Mouse (Mus musculus): ENCODE measurements around the gene Lrriq3. TPM values are rescaled to one million over a fixed set of nuclear protein-coding genes. Genes with fewer than 3 reads are reported as not detected.

Lrriq3 gene
- polyA plus RNA-seq (2016; fragmentation: Nextera tagmentation; extraction: Ambion mirVana) = 0.74 and 0.80 TPM in 2 replicates

GRCm38 (mm10) chr3:155093116-155093956 lies at the start of gene Lrriq3, which contains the start of gene Fpgt:
Gene Lrriq3, plus strand, starts transcription at chr3:155093434.
Gene Fpgt, minus strand, starts transcription at chr3:155093403.
- Histone ChIP-seq H3K4me1 (0 out of 2 replicates have a peak, but pooled peaks cover 3% of the 10 kb centered on the region), H3K27me3 (ENCODE audit: insufficient read depth, poor library complexity, severe bottlenecking) (no peaks in the 10 kb centered on the region), H3K36me3 (0 out of 2 replicates have a peak, but pooled peaks cover 3% of the 10 kb centered on the region), H3K27ac (peak within 1 kb of the TSS; percentile 90), H3K4me3 (peak within 1 kb of the TSS; percentile 74), H3K9me3 (no peaks in the 10 kb centered on the region)
- WGBS = under 1% methylated on average over 44 of the region's 47 CpGs
- DNase-seq (ENCODE audit: low spot score) = peak; percentile 97

GRCm38 (mm10) chr3:155052021-155052420 lies 41.2 kb upstream of the Lrriq3 start:
- Histone ChIP-seq H3K27ac (no peak overlapping the region), H3K4me3 (no peak overlapping the region), H3K36me3 (no peaks in the 10 kb centered on the region), H3K27me3 (ENCODE audit: insufficient read depth, poor library complexity, severe bottlenecking) (no peaks in the 10 kb centered on the region), H3K9me3 (no peaks in the 10 kb centered on the region), H3K4me1 (no peaks in the 10 kb centered on the region; the same call in 1 of the 2 replicates)
- DNase-seq (ENCODE audit: low spot score) = no peak

GRCm38 (mm10) chr3:155053189-155053588 lies 40.0 kb upstream of the Lrriq3 start:
- Histone ChIP-seq H3K27me3 (ENCODE audit: insufficient read depth, poor library complexity, severe bottlenecking) (no peaks in the 10 kb centered on the region), H3K36me3 (no peaks in the 10 kb centered on the region), H3K4me3 (no peak overlapping the region; the same call in 1 of the 2 replicates), H3K9me3 (no peaks in the 10 kb centered on the region), H3K4me1 (no peaks in the 10 kb centered on the region; the same call in 1 of the 2 replicates), H3K27ac (no peak overlapping the region)
- WGBS = 72% methylated on average over 1 of the region's 1 CpGs
- no peak for DNase-seq (ENCODE audit: low spot score)

- H3K27ac ChIP-seq = peak within 1 kb of the TSS; percentile 83
- DNase-seq (ENCODE audit: low spot score) = no peak
- WGBS = 33% methylated on average over 6 of the region's 6 CpGs
- H3K4me1 ChIP-seq = no peaks in the 10 kb centered on the region; the same call in 1 of the 2 replicates
- H3K9me3 ChIP-seq = no peaks in the 10 kb centered on the region
- peak within 1 kb of the TSS; percentile 44 for H3K4me3 ChIP-seq
- no peaks in the 10 kb centered on the region for H3K36me3 ChIP-seq
- no peaks in the 10 kb centered on the region for H3K27me3 ChIP-seq (ENCODE audit: insufficient read depth, poor library complexity, severe bottlenecking)
These were observed 37.9 kb upstream of the Lrriq3 start, which contains the start of gene Tnni3k for GRCm38 (mm10) chr3:155055231-155055916. Gene Tnni3k, minus strand, starts transcription at chr3:155055407.

GRCm38 (mm10) chr3:155056606-155057005 lies 36.6 kb upstream of the Lrriq3 start:
- Histone ChIP-seq H3K9me3 (no peaks in the 10 kb centered on the region), H3K27me3 (ENCODE audit: insufficient read depth, poor library complexity, severe bottlenecking) (no peaks in the 10 kb centered on the region), H3K36me3 (no peaks in the 10 kb centered on the region), H3K27ac (peak overlapping the region; percentile 16; the same call in 1 of the 2 replicates), H3K4me3 (no peak overlapping the region), H3K4me1 (no peaks in the 10 kb centered on the region; the same call in 1 of the 2 replicates)
- DNase-seq (ENCODE audit: low spot score) = no peak

GRCm38 (mm10) chr3:155057566-155057965 lies 35.7 kb upstream of the Lrriq3 start:
- H3K4me1 ChIP-seq = no peaks in the 10 kb centered on the region; the same call in 1 of the 2 replicates
- DNase-seq (ENCODE audit: low spot score) = no peak
- no peaks in the 10 kb centered on the region for H3K27me3 ChIP-seq (ENCODE audit: insufficient read depth, poor library complexity, severe bottlenecking)
- H3K36me3 ChIP-seq = no peaks in the 10 kb centered on the region
- no peak overlapping the region for H3K4me3 ChIP-seq
- H3K27ac ChIP-seq = no peak overlapping the region
- no peaks in the 10 kb centered on the region for H3K9me3 ChIP-seq

GRCm38 (mm10) chr3:155058800-155059448 lies 34.3 kb upstream of the Lrriq3 start:
- Histone ChIP-seq H3K4me1 (no peaks in the 10 kb centered on the region), H3K4me3 (no peak overlapping the region), H3K27me3 (ENCODE audit: insufficient read depth, poor library complexity, severe bottlenecking) (no peaks in the 10 kb centered on the region), H3K27ac (no peak overlapping the region), H3K36me3 (no peaks in the 10 kb centered on the region), H3K9me3 (no peaks in the 10 kb centered on the region)
- DNase-seq (ENCODE audit: low spot score) = no peak
- 78% methylated on average over 6 of the region's 6 CpGs for WGBS

- DNase-seq (ENCODE audit: low spot score) = no peak
- no peak overlapping the region for H3K27ac ChIP-seq
- no peaks in the 10 kb centered on the region for H3K4me1 ChIP-seq
- H3K4me3 ChIP-seq = no peak overlapping the region
- H3K9me3 ChIP-seq = no peaks in the 10 kb centered on the region
- H3K27me3 ChIP-seq (ENCODE audit: insufficient read depth, poor library complexity, severe bottlenecking) = no peaks in the 10 kb centered on the region
- no peaks in the 10 kb centered on the region for H3K36me3 ChIP-seq
These were observed 33.8 kb upstream of the Lrriq3 start for GRCm38 (mm10) chr3:155059449-155059822.

- H3K4me1 ChIP-seq = no peaks in the 10 kb centered on the region
- DNase-seq (ENCODE audit: low spot score) = no peak
- no peaks in the 10 kb centered on the region for H3K27me3 ChIP-seq (ENCODE audit: insufficient read depth, poor library complexity, severe bottlenecking)
- no peak overlapping the region for H3K4me3 ChIP-seq
- no peaks in the 10 kb centered on the region for H3K36me3 ChIP-seq
- whole genome bisulfite sequencing = 77% methylated on average over 4 of the region's 4 CpGs
- H3K9me3 ChIP-seq = no peaks in the 10 kb centered on the region
- no peak overlapping the region for H3K27ac ChIP-seq
These were observed 15.3 kb upstream of the Lrriq3 start for GRCm38 (mm10) chr3:155077908-155078307.

DNA sequence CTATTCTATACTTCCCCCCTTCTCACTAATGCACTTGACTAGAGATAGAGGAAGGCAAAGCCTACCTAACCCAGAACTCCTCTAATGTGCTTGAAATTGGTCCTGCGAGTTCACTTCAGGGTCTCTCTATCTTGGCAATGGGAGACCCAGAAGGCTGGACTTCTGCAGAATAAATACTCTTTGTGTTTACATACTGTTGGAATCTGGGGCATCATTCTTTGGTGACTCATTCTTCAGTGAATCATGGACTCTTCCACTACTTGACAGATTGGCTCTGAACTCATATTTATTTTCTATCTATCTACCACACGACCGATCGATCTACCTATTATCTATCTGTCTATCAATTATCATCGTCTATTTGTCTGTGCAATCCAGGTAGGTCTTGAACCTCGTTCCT lies 1.2 kb upstream of the Lrriq3 start:
- Histone ChIP-seq H3K4me3 (peak overlapping the region; percentile 74), H3K9me3 (no peaks in the 10 kb centered on the region), H3K36me3 (peaks cover 11% of the 10 kb centered on the region), H3K27ac (no peak overlapping the region), H3K4me1 (0 out of 2 replicates have a peak, but pooled peaks cover 3% of the 10 kb centered on the region), H3K27me3 (ENCODE audit: insufficient read depth, poor library complexity, severe bottlenecking) (no peaks in the 10 kb centered on the region)
- no peak for DNase-seq (ENCODE audit: low spot score)
- 89% methylated on average over 6 of the region's 6 CpGs for WGBS

DNA sequence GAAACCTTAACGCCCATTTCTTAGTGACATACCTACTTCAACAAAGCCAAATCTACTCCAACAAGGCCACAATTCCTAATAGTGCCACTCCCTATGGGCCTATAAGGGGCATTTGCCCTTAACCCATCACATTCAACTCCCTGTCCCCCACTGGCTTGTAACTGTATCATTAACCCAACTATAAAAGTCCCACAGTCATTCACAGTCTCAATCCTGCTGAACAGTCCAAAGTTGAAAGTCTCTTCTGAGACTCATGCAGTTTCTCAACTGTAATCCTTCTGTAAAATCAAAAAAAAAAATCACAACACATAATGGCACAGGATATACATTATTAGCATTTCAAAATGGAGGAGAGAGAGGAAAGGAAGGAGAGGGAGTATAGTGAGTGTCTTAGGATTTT lies 6.0 kb downstream of the Lrriq3 start:
- no peak overlapping the region for H3K27ac ChIP-seq
- no peaks in the 10 kb centered on the region for H3K36me3 ChIP-seq
- no peak for DNase-seq (ENCODE audit: low spot score)
- no peaks in the 10 kb centered on the region for H3K4me1 ChIP-seq
- H3K9me3 ChIP-seq = no peaks in the 10 kb centered on the region
- H3K4me3 ChIP-seq = no peak overlapping the region
- no peaks in the 10 kb centered on the region for H3K27me3 ChIP-seq (ENCODE audit: insufficient read depth, poor library complexity, severe bottlenecking)
- WGBS = 83% methylated on average over 1 of the region's 1 CpGs

- no peaks in the 10 kb centered on the region for H3K4me1 ChIP-seq
- WGBS = 73% methylated on average over 1 of the region's 1 CpGs
These were observed 12.7 kb downstream of the Lrriq3 start for GRCm38 (mm10) chr3:155105957-155106356.

DNA sequence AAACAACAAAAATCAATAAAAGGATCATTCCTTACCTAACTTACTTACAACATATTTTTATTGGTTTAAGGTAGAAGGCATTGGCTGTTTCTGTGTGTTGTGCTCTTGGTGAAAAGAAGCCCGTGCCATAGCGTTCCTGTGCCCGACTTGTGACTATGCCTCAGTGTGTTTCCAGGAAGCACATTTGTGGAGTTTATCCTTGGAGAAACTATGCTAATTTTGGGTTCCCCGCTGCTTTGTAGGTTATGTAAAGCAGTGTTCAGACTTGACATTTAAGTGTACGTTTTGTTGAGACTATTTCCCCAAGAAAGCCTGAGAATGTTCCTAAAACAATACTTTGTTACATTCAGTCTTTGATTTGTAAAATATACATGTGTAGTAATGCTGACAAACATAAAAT lies 44.5 kb downstream of the Lrriq3 start:
- no peak overlapping the region for H3K4me3 ChIP-seq
- DNase-seq (ENCODE audit: low spot score) = no peak
- no peak overlapping the region for H3K27ac ChIP-seq
- WGBS = 79% methylated on average over 5 of the region's 5 CpGs
- no peaks in the 10 kb centered on the region for H3K36me3 ChIP-seq
- no peaks in the 10 kb centered on the region for H3K9me3 ChIP-seq
- H3K27me3 ChIP-seq (ENCODE audit: insufficient read depth, poor library complexity, severe bottlenecking) = no peaks in the 10 kb centered on the region
- no peaks in the 10 kb centered on the region for H3K4me1 ChIP-seq

More at GRCm38 (mm10) chr3:155105957-155106356, 12.7 kb downstream of the Lrriq3 start:
- DNase-seq (ENCODE audit: low spot score) = no peak
- Histone ChIP-seq H3K27me3 (ENCODE audit: insufficient read depth, poor library complexity, severe bottlenecking) (no peaks in the 10 kb centered on the region), H3K36me3 (no peaks in the 10 kb centered on the region), H3K27ac (no peak overlapping the region), H3K9me3 (no peaks in the 10 kb centered on the region), H3K4me3 (no peak overlapping the region)
